Mouse (Mus musculus) midbrain, embryonic 15.5 days (tissue): ENCODE results near the gene Gm20388. TPM values are rescaled to one million over a fixed set of nuclear protein-coding genes. Genes with fewer than 3 reads are reported as not detected.

Source experiments
- ATAC-seq: fragments of 200-750 bp; cut with Nextera tagmentation; replicated peaks from 2 replicates; pipeline ENCODE4 v1.8.0; 2017; ENCODE audit warnings: moderate TSS enrichment
- H3K27ac ChIP-seq: fragments of 300-500 bp; sonication (generic); 2 replicates; pipeline ENCODE4 v1.5.1; 2015; ENCODE audit warnings: mild to moderate bottlenecking, inconsistent platforms
- H3K27me3 ChIP-seq: fragments of 300-500 bp; sonication (generic); replicated peaks from 2 replicates; pipeline ENCODE4 v1.6.1; 2015; ENCODE audit warnings: inconsistent platforms
- H3K36me3 ChIP-seq: fragments of 300-500 bp; sonication (generic); replicated peaks from 2 replicates; pipeline ENCODE4 v1.6.1; 2015; ENCODE audit warnings: inconsistent platforms
- H3K4me1 ChIP-seq: fragments of 300-500 bp; sonication (generic); 2 replicates; pipeline ENCODE4 v1.6.1; 2015; ENCODE audit warnings: inconsistent platforms
- H3K4me2 ChIP-seq: fragments of 300-500 bp; sonication (generic); 2 replicates; pipeline ENCODE4 v1.6.1; 2015; ENCODE audit warnings: inconsistent platforms, mild to moderate bottlenecking, moderate library complexity
- H3K4me3 ChIP-seq: fragments of 300-500 bp; sonication (generic); 2 replicates; pipeline ENCODE4 v1.5.1; 2015; ENCODE audit warnings: mild to moderate bottlenecking, inconsistent platforms
- H3K9ac ChIP-seq: fragments of 300-500 bp; sonication (generic); 2 replicates; pipeline ENCODE4 v1.6.1; 2015; ENCODE audit warnings: mild to moderate bottlenecking, inconsistent platforms
- H3K9me3 ChIP-seq: fragments of 300-500 bp; sonication (generic); 2 replicates; pipeline ENCODE4 v1.6.1; 2016; ENCODE audit warnings: inconsistent platforms
- WGBS: fragments of 180-500 bp; shearing (Covaris S2); methylation state at CpG from one replicate; pipeline ENCODE4 v1.1.7; 2015; ENCODE audit warnings: mixed read lengths; 5-methylcytosine and 5-hydroxymethylcytosine counted together
- polyA plus RNA-seq: library from polyadenylated mRNA; unstranded; fragments of >200 nt; fragmentation: Nextera tagmentation; extraction: Ambion mirVana; gene quantifications from 2 replicates; pipeline ENCODE4 v1.2.1, GENCODE M21; 2015

The Gm20388 gene
- polyA plus RNA-seq, 1 experiment from 2014 or later = 5.6 TPM

DNA sequence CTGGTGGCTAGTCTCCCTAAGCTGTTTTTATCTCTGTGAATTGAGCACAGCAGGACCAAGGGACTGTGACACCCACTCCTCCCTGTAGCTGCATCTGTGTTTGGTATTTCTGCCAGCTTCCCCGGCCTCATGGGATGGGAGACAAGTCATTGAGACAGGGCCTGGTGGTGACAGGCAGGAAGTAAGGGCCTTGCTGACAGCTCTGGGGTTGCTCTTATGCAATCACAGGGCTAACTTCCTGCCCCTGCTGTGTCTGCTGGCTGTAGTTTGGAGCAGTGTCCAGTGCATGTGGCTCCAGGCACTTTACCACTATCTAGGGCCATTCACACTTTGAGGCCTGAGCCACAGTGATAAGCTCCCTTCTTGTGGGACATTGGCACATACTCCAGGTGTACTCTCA is 130.2 kb downstream of the Gm20388 start:
- H3K4me2 ChIP-seq = no peak overlapping the region
- no peak overlapping the region for H3K27ac ChIP-seq
- H3K27me3 ChIP-seq = no peaks in the 10 kb centered on the region
- no peaks in the 10 kb centered on the region for H3K4me1 ChIP-seq
- no peak for ATAC-seq
- H3K9ac ChIP-seq = no peak overlapping the region
- no peaks in the 10 kb centered on the region for H3K9me3 ChIP-seq
- WGBS = 79% methylated on average over 1 of the region's 1 CpGs
- no peaks in the 10 kb centered on the region for H3K36me3 ChIP-seq
- H3K4me3 ChIP-seq = no peak overlapping the region

- Histone ChIP-seq H3K4me3 (no peak overlapping the region), H3K4me2 (no peak overlapping the region), H3K36me3 (no peaks in the 10 kb centered on the region), H3K27ac (no peak overlapping the region), H3K9ac (no peak overlapping the region), H3K4me1 (no peaks in the 10 kb centered on the region), H3K9me3 (no peaks in the 10 kb centered on the region), H3K27me3 (no peaks in the 10 kb centered on the region)
- no peak for ATAC-seq
- WGBS = 80% methylated on average over 10 of the region's 10 CpGs
These were observed 132.1 kb downstream of the Gm20388 start for GRCm38 (mm10) chr8:120042542-120043312.

GRCm38 (mm10) chr8:120044907-120045306 is 134.3 kb downstream of the Gm20388 start:
- H3K4me3 ChIP-seq = no peak overlapping the region
- H3K4me1 ChIP-seq = no peaks in the 10 kb centered on the region
- H3K27ac ChIP-seq = no peak overlapping the region
- no peaks in the 10 kb centered on the region for H3K9me3 ChIP-seq
- 92% methylated on average over 8 of the region's 8 CpGs for WGBS
- H3K36me3 ChIP-seq = no peaks in the 10 kb centered on the region
- no peaks in the 10 kb centered on the region for H3K27me3 ChIP-seq
- no peak overlapping the region for H3K9ac ChIP-seq
- H3K4me2 ChIP-seq = no peak overlapping the region
- ATAC-seq = no peak

GRCm38 (mm10) chr8:120045471-120045870 is 134.8 kb downstream of the Gm20388 start:
- H3K27ac ChIP-seq = no peak overlapping the region
- no peak overlapping the region for H3K4me2 ChIP-seq
- H3K4me1 ChIP-seq = no peaks in the 10 kb centered on the region
- 63% methylated on average over 5 of the region's 5 CpGs for WGBS
- no peak overlapping the region for H3K4me3 ChIP-seq
- H3K36me3 ChIP-seq = no peaks in the 10 kb centered on the region
- H3K9ac ChIP-seq = no peak overlapping the region
- H3K9me3 ChIP-seq = no peaks in the 10 kb centered on the region
- ATAC-seq = no peak
- H3K27me3 ChIP-seq = no peaks in the 10 kb centered on the region

DNA sequence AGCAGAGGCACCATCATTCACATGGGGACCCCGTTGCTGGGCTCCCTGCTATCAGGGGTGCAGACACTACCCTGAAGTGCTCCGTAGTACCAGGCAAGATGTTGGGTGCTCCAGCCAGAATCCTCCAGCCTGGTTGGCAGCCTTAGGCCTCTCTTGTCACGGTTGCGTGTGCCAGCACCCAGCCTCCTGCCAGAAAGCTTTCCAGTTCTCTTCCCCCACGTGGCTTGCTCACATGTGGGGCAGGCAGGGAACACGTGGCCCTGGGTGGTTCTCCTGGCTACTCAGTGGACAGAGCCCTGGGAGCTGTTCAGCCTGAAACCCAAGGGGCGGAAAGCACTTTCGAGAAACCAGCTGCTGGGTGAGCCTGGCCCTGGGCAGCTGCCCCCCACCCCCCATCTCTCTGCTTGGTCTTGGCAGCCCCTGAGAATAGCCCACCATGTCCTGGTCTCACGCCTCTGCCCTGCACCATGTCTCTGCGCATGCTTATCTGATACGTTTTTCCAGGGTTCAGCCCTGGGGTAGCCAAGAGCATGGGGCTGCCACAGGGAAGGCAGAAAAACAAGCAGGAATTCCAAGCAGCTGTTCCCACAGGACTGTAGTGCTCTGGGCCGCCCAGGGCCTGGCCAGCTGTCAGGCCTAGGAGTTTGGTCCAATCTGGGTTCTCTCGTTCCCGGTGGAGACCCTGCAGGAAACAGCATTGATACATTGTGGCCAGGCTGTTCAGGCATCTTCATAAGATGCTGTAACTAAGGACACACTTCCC is 135.8 kb downstream of the Gm20388 start:
- no peak for ATAC-seq
- no peaks in the 10 kb centered on the region for H3K9me3 ChIP-seq
- H3K36me3 ChIP-seq = no peaks in the 10 kb centered on the region
- H3K27me3 ChIP-seq = no peaks in the 10 kb centered on the region
- no peak overlapping the region for H3K9ac ChIP-seq
- no peak overlapping the region for H3K27ac ChIP-seq
- H3K4me2 ChIP-seq = no peak overlapping the region
- no peak overlapping the region for H3K4me3 ChIP-seq
- no peaks in the 10 kb centered on the region for H3K4me1 ChIP-seq
- 62% methylated on average over 14 of the region's 14 CpGs for WGBS

DNA sequence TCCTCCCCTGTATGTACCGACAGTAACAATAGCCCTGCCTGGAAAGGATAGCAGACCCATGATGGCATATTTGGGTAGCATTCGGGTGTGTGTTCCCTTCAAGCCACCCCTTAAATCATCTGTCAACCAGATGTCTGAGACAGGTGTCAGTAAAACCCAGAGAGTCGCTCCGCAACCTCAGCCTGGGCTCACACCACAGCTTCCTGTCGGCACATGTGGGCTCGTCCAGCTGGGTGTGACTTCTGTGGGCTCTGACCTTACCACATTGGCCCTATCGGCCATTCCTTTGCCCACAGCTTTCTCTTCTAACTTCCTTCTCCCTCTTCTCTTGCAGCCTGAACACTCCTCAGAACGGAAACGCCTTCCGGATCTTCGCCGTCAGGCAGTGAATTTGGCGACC is 139.3 kb downstream of the Gm20388 start:
- Histone ChIP-seq H3K9ac (no peak overlapping the region), H3K27me3 (no peaks in the 10 kb centered on the region), H3K9me3 (no peaks in the 10 kb centered on the region), H3K4me2 (no peak overlapping the region), H3K36me3 (no peaks in the 10 kb centered on the region), H3K27ac (no peak overlapping the region), H3K4me3 (no peak overlapping the region), H3K4me1 (no peaks in the 10 kb centered on the region)
- WGBS = 87% methylated on average over 13 of the region's 13 CpGs
- ATAC-seq = no peak

GRCm38 (mm10) chr8:120050376-120050775 is 139.7 kb downstream of the Gm20388 start:
- H3K4me3 ChIP-seq = no peak overlapping the region
- no peaks in the 10 kb centered on the region for H3K9me3 ChIP-seq
- H3K27me3 ChIP-seq = no peaks in the 10 kb centered on the region
- H3K36me3 ChIP-seq = no peaks in the 10 kb centered on the region
- no peaks in the 10 kb centered on the region for H3K4me1 ChIP-seq
- WGBS = 83% methylated on average over 10 of the region's 10 CpGs
- no peak overlapping the region for H3K27ac ChIP-seq
- H3K9ac ChIP-seq = no peak overlapping the region
- ATAC-seq = no peak
- H3K4me2 ChIP-seq = no peak overlapping the region

DNA sequence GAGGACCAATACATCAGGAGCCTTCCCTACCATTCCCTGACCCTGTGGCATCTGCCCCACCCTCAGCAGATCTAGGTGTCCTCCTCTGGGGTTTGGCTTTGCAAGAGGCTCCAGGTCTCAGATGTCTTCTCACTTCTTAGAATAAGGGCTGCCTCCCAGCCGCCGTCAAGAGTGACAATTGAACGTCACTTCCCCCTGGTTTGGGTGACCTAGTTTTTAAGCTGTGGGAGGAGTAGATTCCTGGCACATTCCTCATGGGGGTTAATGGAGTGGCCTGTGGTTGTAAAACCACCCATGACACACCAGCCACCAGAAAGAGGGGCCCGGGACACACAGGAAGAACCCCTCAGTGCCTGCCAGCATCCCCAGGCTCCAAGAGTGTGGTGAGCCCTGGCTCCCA is 140.4 kb downstream of the Gm20388 start:
- Histone ChIP-seq H3K9ac (no peak overlapping the region), H3K9me3 (no peaks in the 10 kb centered on the region), H3K27ac (no peak overlapping the region), H3K4me1 (no peaks in the 10 kb centered on the region), H3K36me3 (no peaks in the 10 kb centered on the region), H3K4me2 (no peak overlapping the region), H3K27me3 (no peaks in the 10 kb centered on the region), H3K4me3 (no peak overlapping the region)
- ATAC-seq = no peak
- 82% methylated on average over 4 of the region's 4 CpGs for WGBS

- no peaks in the 10 kb centered on the region for H3K27me3 ChIP-seq
- no peak overlapping the region for H3K4me2 ChIP-seq
- no peaks in the 10 kb centered on the region for H3K36me3 ChIP-seq
- no peak for ATAC-seq
- WGBS = 95% methylated on average over 4 of the region's 4 CpGs
- H3K9me3 ChIP-seq = no peaks in the 10 kb centered on the region
- H3K9ac ChIP-seq = no peak overlapping the region
- no peak overlapping the region for H3K4me3 ChIP-seq
- H3K4me1 ChIP-seq = no peaks in the 10 kb centered on the region
- no peak overlapping the region for H3K27ac ChIP-seq
These were observed 141.3 kb downstream of the Gm20388 start for GRCm38 (mm10) chr8:120051908-120052307.

- Histone ChIP-seq H3K27ac (no peak overlapping the region), H3K36me3 (no peaks in the 10 kb centered on the region), H3K9ac (no peak overlapping the region), H3K27me3 (no peaks in the 10 kb centered on the region), H3K4me2 (no peak overlapping the region), H3K4me3 (no peak overlapping the region), H3K9me3 (no peaks in the 10 kb centered on the region), H3K4me1 (no peaks in the 10 kb centered on the region)
- WGBS = 81% methylated on average over 8 of the region's 8 CpGs
- ATAC-seq = no peak
These were observed 141.7 kb downstream of the Gm20388 start for GRCm38 (mm10) chr8:120052318-120052717.

DNA sequence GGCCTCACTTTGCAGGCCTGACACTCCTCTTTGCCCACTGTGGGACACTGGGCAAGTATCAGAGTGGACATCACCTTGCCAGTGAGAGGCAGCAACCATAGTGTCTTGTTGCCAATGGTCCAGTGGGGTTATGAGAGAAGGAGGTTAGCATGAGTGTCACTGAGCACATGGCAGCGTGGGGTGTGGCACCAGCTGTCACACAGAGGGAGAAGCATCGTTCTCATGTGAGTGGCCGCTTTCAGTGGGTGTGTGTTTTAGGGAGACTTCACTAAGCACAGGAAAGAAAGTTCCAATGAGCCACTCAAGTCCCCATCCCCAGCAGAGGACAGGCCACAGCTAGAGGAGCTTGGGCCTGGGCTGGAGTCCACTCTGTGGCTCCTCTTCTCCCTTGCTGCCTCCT is 144.2 kb downstream of the Gm20388 start:
- no peak for ATAC-seq
- Histone ChIP-seq H3K9me3 (no peaks in the 10 kb centered on the region), H3K27ac (no peak overlapping the region), H3K4me3 (no peak overlapping the region), H3K4me2 (no peak overlapping the region), H3K27me3 (no peaks in the 10 kb centered on the region), H3K9ac (no peak overlapping the region), H3K36me3 (no peaks in the 10 kb centered on the region), H3K4me1 (no peaks in the 10 kb centered on the region)
- 81% methylated on average over 3 of the region's 3 CpGs for WGBS

- no peak overlapping the region for H3K9ac ChIP-seq
- H3K4me3 ChIP-seq = no peak overlapping the region
- H3K27ac ChIP-seq = no peak overlapping the region
- no peaks in the 10 kb centered on the region for H3K4me1 ChIP-seq
- no peaks in the 10 kb centered on the region for H3K36me3 ChIP-seq
- no peaks in the 10 kb centered on the region for H3K9me3 ChIP-seq
- no peak overlapping the region for H3K4me2 ChIP-seq
- WGBS = 67% methylated on average over 2 of the region's 2 CpGs
- H3K27me3 ChIP-seq = no peaks in the 10 kb centered on the region
- no peak for ATAC-seq
These were observed 146.4 kb downstream of the Gm20388 start for GRCm38 (mm10) chr8:120057078-120057477.

GRCm38 (mm10) chr8:120062742-120063141 is 152.1 kb downstream of the Gm20388 start:
- Histone ChIP-seq H3K27ac (no peak overlapping the region), H3K9ac (no peak overlapping the region), H3K27me3 (no peaks in the 10 kb centered on the region), H3K9me3 (no peaks in the 10 kb centered on the region), H3K4me2 (no peak overlapping the region), H3K36me3 (no peaks in the 10 kb centered on the region), H3K4me3 (no peak overlapping the region), H3K4me1 (no peaks in the 10 kb centered on the region)
- 88% methylated on average over 14 of the region's 14 CpGs for WGBS
- no peak for ATAC-seq
